Mouse (Mus musculus) embryonic fibroblast, embryonic 13.5 days (primary cell): ENCODE data around the gene Sbk1.

Experiments used
- CTCF ChIP-seq: IDR thresholded peaks from 2 replicates; pipeline ENCODE4 v1.5.1; 2011; ENCODE audit warnings: mild to moderate bottlenecking, control low read depth, low read length, moderate library complexity, borderline replicate concordance; ENCODE audit not compliant: insufficient read depth
- POLR2A ChIP-seq: IDR thresholded peaks from 2 replicates; pipeline ENCODE4 v1.6.1; 2011; ENCODE audit warnings: low read depth, mild to moderate bottlenecking, control low read depth, low read length, moderate library complexity

DNA sequence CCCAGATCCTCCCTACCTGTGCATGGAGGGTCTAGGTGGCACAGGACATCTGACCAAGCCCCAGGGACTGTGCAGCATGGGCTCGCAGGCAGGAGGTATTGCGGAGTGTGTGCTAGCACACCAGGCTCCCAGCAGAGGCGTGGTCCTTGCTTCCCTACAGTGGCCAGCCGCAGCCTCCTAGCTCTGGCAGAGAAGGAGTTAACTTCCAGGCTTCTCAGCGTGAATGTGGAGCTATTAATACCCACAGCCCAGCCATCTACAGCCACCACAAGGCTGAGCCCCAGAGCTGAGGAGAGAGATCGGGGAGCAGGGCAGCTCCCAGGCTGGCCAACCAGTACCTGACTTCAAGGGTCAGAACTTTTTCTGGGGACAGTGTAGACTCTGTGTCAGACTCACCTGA, 24.3 kb upstream of the Sbk1 start:
- TF ChIP-seq POLR2A (no peak), CTCF (no peak)
